Mouse (Mus musculus) brain, embryonic 14.5 days (tissue): ENCODE data around the gene Sema4c.

Experiments
- CTCF ChIP-seq: fragments of 200-500 bp; IDR thresholded peaks from 2 replicates; pipeline ENCODE4 v1.5.1; 2012; ENCODE audit warnings: inconsistent platforms, mild to moderate bottlenecking, moderate library complexity, borderline replicate concordance; ENCODE audit not compliant: insufficient read depth, insufficient read length; ENCODE audit errors: extremely low read depth
- POLR2A ChIP-seq: fragments of 200-500 bp; IDR thresholded peaks from 2 replicates; pipeline ENCODE4 v1.6.1; 2012; ENCODE audit warnings: mild to moderate bottlenecking, inconsistent platforms, borderline replicate concordance; ENCODE audit not compliant: poor library complexity, insufficient read depth, insufficient read length, severe bottlenecking; ENCODE audit errors: extremely low read depth

GRCm38 (mm10) chr1:36569694-36570276 lies 11.6 kb upstream of the Sema4c start:
- no peak for TF ChIP-seq CTCF
- no peak for TF ChIP-seq POLR2A
